Mouse (Mus musculus): ENCODE measurements around the gene Ybx2. TPM values are rescaled to one million over a fixed set of nuclear protein-coding genes. Genes with fewer than 3 reads are reported as not detected.

Gene Ybx2
- polyA plus RNA-seq, 1 experiment from 2014 or later = 6.6 TPM

DNA sequence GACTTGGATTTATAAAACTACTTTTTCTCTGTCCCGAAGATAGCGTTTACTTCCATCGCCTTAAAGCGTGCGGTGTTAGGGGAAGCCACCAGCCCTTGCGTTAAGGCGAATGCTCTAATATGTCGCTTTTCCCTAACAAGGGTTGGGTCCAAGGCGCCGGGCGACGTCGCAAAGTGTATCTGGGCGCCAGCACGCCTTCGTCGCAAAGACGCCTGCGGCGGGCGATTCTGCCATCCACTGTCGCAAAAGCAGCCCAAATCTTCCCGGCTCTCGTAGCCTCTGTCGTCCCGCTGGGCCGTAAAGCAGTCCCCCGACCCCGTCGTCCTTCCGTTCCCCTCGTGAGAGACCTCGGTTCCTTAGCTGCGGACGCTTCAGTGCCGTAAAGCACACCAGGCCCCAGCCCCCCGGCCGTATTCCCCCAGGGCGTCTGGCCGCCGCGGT lies 34.2 kb upstream of the Ybx2 start:
- H3K4me3 ChIP-seq (ENCODE audit: low read depth, low read length) = peak overlapping the region; percentile 79
- WGBS = under 1% methylated on average over 42 of the region's 42 CpGs
- peaks cover 12% of the 10 kb centered on the region for H3K4me1 ChIP-seq (ENCODE audit: control insufficient read depth, insufficient read depth, low read length)
- ATAC-seq (ENCODE audit: insufficient number of reproducible peaks, insufficient read depth, low FRiP score, low read depth) = peak; percentile 76
- H3K27me3 ChIP-seq (ENCODE audit: control insufficient read depth, insufficient read depth, low read length) = no peaks in the 10 kb centered on the region
- peak overlapping the region; percentile 97 for H3K27ac ChIP-seq (ENCODE audit: low read length)
- peak overlapping the region; percentile 93 for H3K9ac ChIP-seq (replicated peaks; ENCODE audit: low read depth, low read length)
- peak overlapping the region; percentile 97 for H3K4me2 ChIP-seq (replicated peaks; ENCODE audit: low read depth, low read length)
- no peaks in the 10 kb centered on the region for H3K9me3 ChIP-seq (ENCODE audit: control insufficient read depth, low read depth, low read length)
- peaks cover 22% of the 10 kb centered on the region for H3K36me3 ChIP-seq (ENCODE audit: control insufficient read depth, insufficient read depth, low read length)

DNA sequence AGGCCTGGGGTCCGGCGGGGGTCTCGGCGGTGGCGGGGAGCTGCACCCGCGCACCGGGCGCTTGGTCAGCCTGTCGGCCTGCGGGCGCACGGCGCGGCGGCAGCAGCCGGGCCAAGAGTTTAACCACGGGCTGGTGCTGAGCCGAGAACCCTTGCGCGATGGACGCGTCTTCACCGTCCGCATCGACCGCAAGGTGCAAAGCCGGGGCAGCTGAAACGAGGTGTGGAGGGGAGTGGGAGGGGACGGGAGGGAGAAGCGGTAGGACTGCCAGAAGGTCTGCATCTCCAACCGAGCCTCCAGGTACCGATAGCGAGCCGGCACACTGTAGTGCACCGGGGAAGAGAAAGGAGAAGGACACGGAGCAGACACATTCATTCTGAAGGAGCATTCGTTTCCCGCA lies 33.6 kb upstream of the Ybx2 start:
- Histone ChIP-seq H3K4me1 (ENCODE audit: control insufficient read depth, insufficient read depth, low read length) (peaks cover 12% of the 10 kb centered on the region), H3K4me3 (ENCODE audit: low read depth, low read length) (peak overlapping the region; percentile 79), H3K4me2 (replicated peaks; ENCODE audit: low read depth, low read length) (peak overlapping the region; percentile 97), H3K9me3 (ENCODE audit: control insufficient read depth, low read depth, low read length) (no peaks in the 10 kb centered on the region), H3K9ac (replicated peaks; ENCODE audit: low read depth, low read length) (peak overlapping the region; percentile 93), H3K36me3 (ENCODE audit: control insufficient read depth, insufficient read depth, low read length) (peaks cover 28% of the 10 kb centered on the region), H3K27ac (ENCODE audit: low read length) (peak overlapping the region; percentile 97), H3K27me3 (ENCODE audit: control insufficient read depth, insufficient read depth, low read length) (no peaks in the 10 kb centered on the region)
- no peak for ATAC-seq (ENCODE audit: insufficient number of reproducible peaks, insufficient read depth, low FRiP score, low read depth)
- WGBS = under 1% methylated on average over 39 of the region's 39 CpGs

DNA sequence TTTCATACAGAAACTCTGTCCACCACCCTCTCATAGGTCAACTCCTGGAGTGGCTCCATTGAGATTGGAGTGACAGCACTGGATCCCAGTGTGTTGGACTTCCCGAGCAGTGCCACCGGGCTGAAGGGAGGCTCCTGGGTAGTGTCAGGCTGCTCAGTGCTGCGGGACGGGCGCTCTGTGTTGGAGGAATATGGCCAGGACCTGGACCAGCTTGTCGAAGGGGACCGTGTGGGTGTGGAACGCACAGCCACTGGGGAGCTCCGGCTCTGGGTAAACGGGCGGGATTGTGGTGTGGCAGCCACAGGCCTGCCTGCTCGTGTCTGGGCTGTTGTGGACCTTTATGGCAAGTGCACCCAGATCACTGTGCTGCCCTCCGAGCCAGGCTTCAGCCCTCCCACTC lies 32.6 kb upstream of the Ybx2 start:
- Histone ChIP-seq H3K36me3 (ENCODE audit: control insufficient read depth, insufficient read depth, low read length) (peaks cover 38% of the 10 kb centered on the region), H3K27ac (ENCODE audit: low read length) (no peak overlapping the region), H3K9ac (replicated peaks; ENCODE audit: low read depth, low read length) (peak overlapping the region; percentile 93; the same call in 1 of the 2 replicates), H3K4me3 (ENCODE audit: low read depth, low read length) (peak overlapping the region; percentile 79; the same call in 1 of the 2 replicates), H3K4me2 (replicated peaks; ENCODE audit: low read depth, low read length) (peak overlapping the region; percentile 97), H3K27me3 (ENCODE audit: control insufficient read depth, insufficient read depth, low read length) (no peaks in the 10 kb centered on the region), H3K4me1 (ENCODE audit: control insufficient read depth, insufficient read depth, low read length) (peaks cover 12% of the 10 kb centered on the region), H3K9me3 (ENCODE audit: control insufficient read depth, low read depth, low read length) (no peaks in the 10 kb centered on the region)
- WGBS = 84% methylated on average over 13 of the region's 13 CpGs
- no peak for ATAC-seq (ENCODE audit: insufficient number of reproducible peaks, insufficient read depth, low FRiP score, low read depth)

DNA sequence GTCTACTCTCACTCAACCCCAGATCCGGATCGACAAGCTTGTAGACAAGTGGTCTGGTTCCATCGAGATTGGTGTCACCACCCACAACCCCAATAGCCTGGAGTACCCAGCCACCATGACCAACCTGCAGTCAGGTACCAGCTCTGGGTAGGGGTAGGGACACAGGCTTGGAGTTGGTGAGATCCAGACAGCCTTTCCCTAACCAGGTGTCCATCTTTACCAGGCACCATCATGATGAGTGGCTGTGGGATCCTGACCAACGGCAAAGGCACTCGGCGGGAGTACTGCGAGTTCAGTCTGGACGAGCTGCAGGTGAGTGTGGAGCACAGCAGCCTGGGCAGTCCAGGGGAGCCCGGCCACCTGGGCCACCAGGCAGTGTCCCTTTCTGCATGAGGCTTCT lies 31.3 kb upstream of the Ybx2 start:
- Histone ChIP-seq H3K4me3 (ENCODE audit: low read depth, low read length) (no peak overlapping the region), H3K9me3 (ENCODE audit: control insufficient read depth, low read depth, low read length) (no peaks in the 10 kb centered on the region), H3K4me2 (replicated peaks; ENCODE audit: low read depth, low read length) (no peak overlapping the region), H3K27me3 (ENCODE audit: control insufficient read depth, insufficient read depth, low read length) (no peaks in the 10 kb centered on the region), H3K27ac (ENCODE audit: low read length) (no peak overlapping the region), H3K9ac (replicated peaks; ENCODE audit: low read depth, low read length) (no peak overlapping the region), H3K36me3 (ENCODE audit: control insufficient read depth, insufficient read depth, low read length) (peaks cover 51% of the 10 kb centered on the region), H3K4me1 (ENCODE audit: control insufficient read depth, insufficient read depth, low read length) (peaks cover 12% of the 10 kb centered on the region)
- WGBS = 94% methylated on average over 9 of the region's 9 CpGs
- no peak for ATAC-seq (ENCODE audit: insufficient number of reproducible peaks, insufficient read depth, low FRiP score, low read depth)

DNA sequence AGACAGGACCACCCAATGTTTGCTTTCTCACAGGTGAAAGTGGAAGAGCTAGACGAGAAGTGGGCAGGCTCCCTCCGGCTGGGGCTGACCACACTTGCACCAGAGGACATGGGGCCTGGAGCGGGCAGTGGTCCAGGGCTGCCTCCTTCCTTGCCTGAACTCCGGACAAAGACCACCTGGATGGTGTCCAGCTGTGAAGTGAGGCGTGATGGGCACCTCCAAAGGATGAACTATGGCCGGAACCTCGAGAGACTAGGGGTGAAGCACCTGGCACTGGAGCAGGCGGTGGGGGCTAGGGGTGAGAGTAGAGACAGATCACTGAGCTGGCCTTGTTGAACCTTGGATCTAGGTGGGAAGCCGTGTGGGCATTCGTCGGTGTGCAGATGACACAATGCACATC lies 27.0 kb upstream of the Ybx2 start:
- Histone ChIP-seq H3K4me2 (replicated peaks; ENCODE audit: low read depth, low read length) (no peak overlapping the region), H3K4me1 (ENCODE audit: control insufficient read depth, insufficient read depth, low read length) (no peaks in the 10 kb centered on the region), H3K9ac (replicated peaks; ENCODE audit: low read depth, low read length) (no peak overlapping the region), H3K9me3 (ENCODE audit: control insufficient read depth, low read depth, low read length) (no peaks in the 10 kb centered on the region), H3K4me3 (ENCODE audit: low read depth, low read length) (no peak overlapping the region), H3K27ac (ENCODE audit: low read length) (no peak overlapping the region), H3K36me3 (ENCODE audit: control insufficient read depth, insufficient read depth, low read length) (peaks cover 82% of the 10 kb centered on the region), H3K27me3 (ENCODE audit: control insufficient read depth, insufficient read depth, low read length) (no peaks in the 10 kb centered on the region)
- ATAC-seq (ENCODE audit: insufficient number of reproducible peaks, insufficient read depth, low FRiP score, low read depth) = no peak
- WGBS = 91% methylated on average over 11 of the region's 11 CpGs

DNA sequence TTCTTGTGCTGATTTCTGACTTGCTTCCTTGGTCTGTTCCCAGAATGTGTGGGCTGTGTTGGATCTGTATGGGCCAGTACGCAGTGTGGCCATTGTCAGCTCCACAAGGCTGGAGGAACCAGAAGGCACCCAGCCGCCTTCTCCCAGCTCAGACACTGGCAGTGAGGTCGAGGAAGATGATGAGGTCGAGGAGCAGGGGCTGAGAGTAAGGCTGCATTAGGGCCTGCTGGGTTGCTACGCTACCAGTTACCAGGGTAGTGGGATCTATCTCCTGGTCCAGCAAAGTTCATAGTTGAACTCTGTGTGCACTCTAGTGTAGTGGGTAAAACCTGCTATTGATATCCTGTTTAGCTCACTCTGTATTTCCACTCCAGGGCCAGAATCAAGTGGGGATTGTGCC lies 26.4 kb upstream of the Ybx2 start:
- Histone ChIP-seq H3K4me2 (replicated peaks; ENCODE audit: low read depth, low read length) (no peak overlapping the region), H3K27ac (ENCODE audit: low read length) (no peak overlapping the region), H3K36me3 (ENCODE audit: control insufficient read depth, insufficient read depth, low read length) (peaks cover 76% of the 10 kb centered on the region), H3K4me1 (ENCODE audit: control insufficient read depth, insufficient read depth, low read length) (no peaks in the 10 kb centered on the region), H3K9me3 (ENCODE audit: control insufficient read depth, low read depth, low read length) (no peaks in the 10 kb centered on the region), H3K4me3 (ENCODE audit: low read depth, low read length) (no peak overlapping the region), H3K9ac (replicated peaks; ENCODE audit: low read depth, low read length) (no peak overlapping the region), H3K27me3 (ENCODE audit: control insufficient read depth, insufficient read depth, low read length) (no peaks in the 10 kb centered on the region)
- no peak for ATAC-seq (ENCODE audit: insufficient number of reproducible peaks, insufficient read depth, low FRiP score, low read depth)
- WGBS = 90% methylated on average over 5 of the region's 5 CpGs

DNA sequence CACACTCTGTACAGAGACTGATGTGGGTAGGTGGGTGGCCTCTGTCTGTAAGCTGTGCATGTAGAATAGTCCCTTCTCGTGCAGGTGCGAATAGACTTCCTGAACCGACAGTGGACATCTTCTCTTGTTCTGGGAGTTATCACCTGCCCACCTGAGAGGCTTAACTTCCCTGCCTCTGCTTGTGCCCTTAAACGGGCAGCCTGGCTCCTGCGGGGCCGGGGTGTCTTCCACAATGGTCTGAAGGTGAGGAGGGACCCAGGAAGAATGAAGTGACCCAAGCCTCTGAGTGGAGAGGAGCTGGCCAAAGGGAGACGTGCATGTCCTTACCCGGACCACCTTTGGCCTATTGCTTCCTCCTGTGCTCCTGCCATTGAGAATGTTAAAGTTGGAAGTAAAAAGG lies 25.4 kb upstream of the Ybx2 start:
- no peak overlapping the region for H3K4me2 ChIP-seq (replicated peaks; ENCODE audit: low read depth, low read length)
- H3K36me3 ChIP-seq (ENCODE audit: control insufficient read depth, insufficient read depth, low read length) = peaks cover 76% of the 10 kb centered on the region
- 90% methylated on average over 8 of the region's 8 CpGs for WGBS
- no peaks in the 10 kb centered on the region for H3K27me3 ChIP-seq (ENCODE audit: control insufficient read depth, insufficient read depth, low read length)
- no peak overlapping the region for H3K9ac ChIP-seq (replicated peaks; ENCODE audit: low read depth, low read length)
- H3K27ac ChIP-seq (ENCODE audit: low read length) = no peak overlapping the region
- no peak for ATAC-seq (ENCODE audit: insufficient number of reproducible peaks, insufficient read depth, low FRiP score, low read depth)
- H3K9me3 ChIP-seq (ENCODE audit: control insufficient read depth, low read depth, low read length) = no peaks in the 10 kb centered on the region
- H3K4me3 ChIP-seq (ENCODE audit: low read depth, low read length) = no peak overlapping the region
- peaks cover 7% of the 10 kb centered on the region for H3K4me1 ChIP-seq (ENCODE audit: control insufficient read depth, insufficient read depth, low read length)

DNA sequence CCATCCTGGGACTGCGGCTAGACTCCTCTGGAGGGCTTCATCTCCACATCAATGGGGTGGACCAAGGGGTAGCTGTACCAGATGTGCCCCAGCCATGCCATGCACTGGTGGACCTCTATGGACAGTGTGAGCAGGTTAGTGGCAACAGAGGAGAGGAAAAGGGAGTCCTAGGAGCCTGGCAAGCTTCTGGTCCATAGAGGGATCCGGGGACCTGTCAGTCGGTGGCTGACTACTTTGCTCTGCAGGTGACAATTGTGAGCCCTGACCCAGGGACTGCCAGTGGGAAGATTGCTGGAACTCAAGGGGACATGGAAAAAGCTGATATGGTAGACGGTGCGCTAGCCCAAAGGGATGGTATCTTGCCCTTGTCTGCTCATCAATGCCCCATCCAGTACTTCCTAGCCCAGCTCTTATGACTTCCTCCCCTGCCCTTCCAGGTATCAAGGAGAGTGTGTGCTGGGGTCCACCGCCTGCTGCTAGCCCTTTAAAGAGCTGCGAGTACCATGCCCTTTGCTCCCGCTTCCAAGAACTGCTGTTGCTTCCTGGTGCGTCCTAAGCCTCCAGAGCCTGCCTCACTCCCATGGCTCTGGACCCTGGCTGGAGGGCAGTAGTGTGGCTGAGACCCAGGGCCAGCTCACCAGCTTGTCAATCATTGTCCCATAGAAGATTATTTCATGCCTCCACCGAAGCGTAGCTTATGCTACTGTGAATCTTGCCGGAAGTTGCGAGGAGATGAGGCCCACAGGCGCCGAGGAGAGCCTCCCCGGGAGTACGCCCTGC lies 24.6 kb upstream of the Ybx2 start:
- H3K27me3 ChIP-seq (ENCODE audit: control insufficient read depth, insufficient read depth, low read length) = no peaks in the 10 kb centered on the region
- H3K4me1 ChIP-seq (ENCODE audit: control insufficient read depth, insufficient read depth, low read length) = peaks cover 13% of the 10 kb centered on the region
- no peak overlapping the region for H3K4me2 ChIP-seq (replicated peaks; ENCODE audit: low read depth, low read length)
- 92% methylated on average over 17 of the region's 17 CpGs for WGBS
- H3K9ac ChIP-seq (replicated peaks; ENCODE audit: low read depth, low read length) = no peak overlapping the region
- peaks cover 78% of the 10 kb centered on the region for H3K36me3 ChIP-seq (ENCODE audit: control insufficient read depth, insufficient read depth, low read length)
- no peak overlapping the region for H3K4me3 ChIP-seq (ENCODE audit: low read depth, low read length)
- H3K27ac ChIP-seq (ENCODE audit: low read length) = no peak overlapping the region
- H3K9me3 ChIP-seq (ENCODE audit: control insufficient read depth, low read depth, low read length) = no peaks in the 10 kb centered on the region
- ATAC-seq (ENCODE audit: insufficient number of reproducible peaks, insufficient read depth, low FRiP score, low read depth) = no peak

DNA sequence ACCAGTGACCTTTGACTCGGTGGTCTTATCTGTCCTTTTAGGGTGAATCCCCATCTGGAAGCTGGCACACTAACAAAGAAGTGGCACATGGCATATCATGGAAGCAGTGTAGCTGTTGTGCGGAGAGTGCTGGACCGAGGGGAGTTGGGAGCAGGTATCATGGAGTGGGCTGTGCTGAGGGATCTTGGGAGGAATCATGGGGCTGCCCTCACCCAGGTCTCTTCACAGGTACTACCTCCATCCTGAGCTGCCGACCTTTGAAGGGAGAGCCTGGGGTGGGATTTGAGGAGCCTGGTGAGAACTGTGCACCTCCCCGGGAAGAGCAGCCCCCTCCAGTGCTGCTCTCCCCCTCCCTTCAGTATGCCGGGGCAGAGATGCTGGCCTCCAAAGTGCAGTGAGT lies 23.9 kb upstream of the Ybx2 start:
- WGBS = 90% methylated on average over 6 of the region's 6 CpGs
- H3K36me3 ChIP-seq (ENCODE audit: control insufficient read depth, insufficient read depth, low read length) = peaks cover 76% of the 10 kb centered on the region
- no peaks in the 10 kb centered on the region for H3K9me3 ChIP-seq (ENCODE audit: control insufficient read depth, low read depth, low read length)
- no peak for ATAC-seq (ENCODE audit: insufficient number of reproducible peaks, insufficient read depth, low FRiP score, low read depth)
- H3K4me2 ChIP-seq (replicated peaks; ENCODE audit: low read depth, low read length) = no peak overlapping the region
- peaks cover 17% of the 10 kb centered on the region for H3K4me1 ChIP-seq (ENCODE audit: control insufficient read depth, insufficient read depth, low read length)
- no peak overlapping the region for H3K9ac ChIP-seq (replicated peaks; ENCODE audit: low read depth, low read length)
- no peak overlapping the region for H3K27ac ChIP-seq (ENCODE audit: low read length)
- no peaks in the 10 kb centered on the region for H3K27me3 ChIP-seq (ENCODE audit: control insufficient read depth, insufficient read depth, low read length)
- no peak overlapping the region for H3K4me3 ChIP-seq (ENCODE audit: low read depth, low read length)

All from stomach, embryonic 14.5 days (tissue).